Mouse (Mus musculus): Measurements from ENCODE around the gene Klhl26.
"Not testable (repeated sequence)": the region's sequence is repeated elsewhere in the genome, so short reads cannot be mapped to it uniquely, and the experiment has no call there.

Klhl26 gene

GRCm38 (mm10) chr8:70476333-70477268, at the start of gene Klhl26:
Gene Klhl26 (minus strand): TSS chr8:70476968.
- peak; percentile 95 for DNase-seq (ENCODE audit: low spot score)

DNA sequence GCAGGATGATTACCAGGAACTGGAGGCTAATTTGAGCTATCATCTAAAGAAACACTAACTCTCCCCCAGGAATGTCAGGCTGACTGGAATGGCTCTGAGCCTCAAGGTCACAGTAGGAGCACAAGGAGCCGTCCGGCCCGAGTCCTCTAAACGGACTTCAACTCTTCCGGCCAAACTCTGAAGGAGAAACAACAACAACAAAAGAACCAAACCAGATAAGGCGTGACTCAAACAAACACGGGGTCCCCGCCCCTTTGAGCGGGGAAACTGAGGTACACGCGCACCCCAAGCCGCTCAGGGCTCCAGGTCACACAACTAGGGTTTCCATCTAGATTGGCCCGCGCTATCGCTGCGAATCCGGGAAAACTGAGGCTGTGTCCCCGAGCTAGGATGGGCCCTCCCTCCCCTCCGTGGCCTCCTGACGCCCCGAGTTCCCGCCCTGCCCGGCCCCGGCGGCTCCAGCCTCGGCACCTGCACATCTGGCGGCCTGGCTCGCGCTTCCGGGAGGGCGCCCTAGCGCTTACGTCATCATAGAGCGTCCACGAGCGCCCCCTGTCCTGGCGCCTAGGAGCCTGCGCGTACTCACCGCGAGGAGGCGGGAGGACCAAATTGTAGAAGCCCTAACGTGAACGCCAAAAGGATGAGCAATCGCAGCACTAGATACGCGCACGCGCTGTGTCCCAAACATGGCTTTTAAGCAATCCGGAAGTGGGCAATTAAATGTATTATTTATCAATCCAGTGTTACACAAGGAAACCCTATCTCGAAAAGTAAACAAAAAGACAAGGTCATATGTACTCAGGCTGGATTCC, 46.0 kb upstream of the Klhl26 start:
- peak; percentile 98 for DNase-seq (ENCODE audit: low spot score)

GRCm38 (mm10) chr8:70519606-70520005, 42.8 kb upstream of the Klhl26 start:
- no peak for DNase-seq (ENCODE audit: low spot score)

GRCm38 (mm10) chr8:70519043-70519442, 42.3 kb upstream of the Klhl26 start:
- no peak for DNase-seq (ENCODE audit: low spot score)

- no peak for DNase-seq (ENCODE audit: low spot score)
Measured at GRCm38 (mm10) chr8:70517940-70518643, 41.3 kb upstream of the Klhl26 start.

DNA sequence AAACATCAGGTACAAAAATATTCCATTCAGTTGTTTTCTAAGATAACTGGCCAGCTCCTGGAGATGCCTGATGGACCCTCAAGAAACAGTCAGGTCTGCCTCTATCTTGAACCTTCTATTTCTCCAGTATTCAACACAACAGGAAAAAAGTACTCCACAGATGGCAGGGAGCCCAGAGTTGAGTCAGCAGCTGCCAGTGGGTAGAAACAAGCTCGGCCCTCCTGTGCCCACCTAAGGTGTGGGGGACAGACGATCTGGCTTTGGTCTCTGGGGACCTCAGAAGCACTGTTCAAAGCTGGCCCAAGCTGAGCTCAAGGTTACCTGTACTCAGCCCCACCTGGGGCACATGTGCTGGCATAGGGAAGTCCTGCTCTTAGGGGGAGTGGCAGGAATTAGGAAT, 36.7 kb upstream of the Klhl26 start:
- no peak for DNase-seq (ENCODE audit: low spot score)

DNA sequence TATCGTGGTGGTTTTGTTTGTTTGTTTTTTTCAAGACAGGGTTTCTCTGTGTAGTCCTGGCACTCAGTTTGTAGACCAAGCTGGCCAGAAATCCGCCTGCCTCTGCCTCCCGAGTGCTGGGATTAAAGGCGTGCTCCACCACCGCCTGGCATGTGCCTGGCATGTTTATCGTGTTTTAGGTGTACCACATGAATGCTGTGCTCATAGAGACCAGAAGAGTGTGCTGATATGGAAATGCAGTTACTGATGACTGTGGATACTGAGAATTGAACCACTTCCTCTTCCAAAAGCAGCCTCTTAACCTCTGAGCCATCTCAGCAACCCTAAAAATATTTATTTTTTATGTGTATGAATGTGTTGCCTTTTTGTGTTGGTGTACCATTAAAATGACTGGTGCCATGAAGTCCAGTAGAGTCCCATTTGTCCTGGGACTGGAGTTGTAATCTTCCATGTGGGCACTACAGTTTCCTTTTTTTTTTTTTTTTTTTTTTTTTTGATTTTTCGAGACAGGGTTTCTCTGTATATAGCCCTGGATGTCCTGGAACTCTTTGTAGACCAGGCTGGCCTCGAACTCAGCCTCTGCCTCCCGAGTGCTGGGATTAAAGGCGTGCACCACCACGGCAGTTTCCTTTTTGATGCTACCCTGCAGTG, 35.6 kb upstream of the Klhl26 start:
- DNase-seq (ENCODE audit: low spot score) = no peak

- no peak for DNase-seq (ENCODE audit: low spot score)
Measured at GRCm38 (mm10) chr8:70511770-70512169, 35.0 kb upstream of the Klhl26 start.

- not testable (repeated sequence) for DNase-seq (ENCODE audit: low spot score)
Measured at GRCm38 (mm10) chr8:70511174-70511573, 34.4 kb upstream of the Klhl26 start.

DNA sequence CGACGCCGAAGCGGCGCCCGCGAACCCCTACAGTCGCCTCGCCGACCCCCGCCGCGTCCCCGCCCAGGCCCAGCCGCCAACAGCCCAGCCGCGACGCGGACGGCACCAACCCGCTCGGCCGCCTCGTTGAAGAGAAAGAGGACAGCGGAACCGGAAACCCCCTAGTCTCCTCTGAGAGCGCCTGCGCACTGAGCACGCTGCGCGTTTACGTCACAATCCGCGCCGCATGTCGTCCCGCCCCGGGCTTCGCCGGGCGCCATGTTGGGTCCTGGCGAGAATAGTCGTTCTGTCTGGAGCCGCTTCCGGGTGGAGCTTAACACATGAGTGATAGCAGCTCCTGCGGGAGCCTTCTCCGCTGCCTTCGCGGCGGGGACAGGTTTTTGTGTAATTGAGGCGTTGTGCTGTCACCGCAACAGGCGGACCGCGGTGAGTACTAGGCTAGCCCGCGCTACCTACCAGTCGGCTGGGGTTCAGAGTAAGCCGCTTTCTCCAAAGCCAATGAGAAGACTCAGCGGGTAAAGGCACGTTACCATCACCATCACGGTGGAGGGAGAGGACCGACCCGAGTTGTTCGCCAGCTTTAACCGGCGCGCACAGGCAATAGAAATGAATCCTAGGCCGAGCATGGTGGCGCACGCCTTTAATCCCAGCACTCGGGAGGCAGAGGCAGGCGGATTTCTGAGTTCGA, 33.6 kb upstream of the Klhl26 start, which contains the start of gene Uba52:
Gene Uba52, minus strand, starts transcription at position 574 of the 688 bp plus-strand sequence.
- DNase-seq (ENCODE audit: low spot score) = peak; percentile 99

DNA sequence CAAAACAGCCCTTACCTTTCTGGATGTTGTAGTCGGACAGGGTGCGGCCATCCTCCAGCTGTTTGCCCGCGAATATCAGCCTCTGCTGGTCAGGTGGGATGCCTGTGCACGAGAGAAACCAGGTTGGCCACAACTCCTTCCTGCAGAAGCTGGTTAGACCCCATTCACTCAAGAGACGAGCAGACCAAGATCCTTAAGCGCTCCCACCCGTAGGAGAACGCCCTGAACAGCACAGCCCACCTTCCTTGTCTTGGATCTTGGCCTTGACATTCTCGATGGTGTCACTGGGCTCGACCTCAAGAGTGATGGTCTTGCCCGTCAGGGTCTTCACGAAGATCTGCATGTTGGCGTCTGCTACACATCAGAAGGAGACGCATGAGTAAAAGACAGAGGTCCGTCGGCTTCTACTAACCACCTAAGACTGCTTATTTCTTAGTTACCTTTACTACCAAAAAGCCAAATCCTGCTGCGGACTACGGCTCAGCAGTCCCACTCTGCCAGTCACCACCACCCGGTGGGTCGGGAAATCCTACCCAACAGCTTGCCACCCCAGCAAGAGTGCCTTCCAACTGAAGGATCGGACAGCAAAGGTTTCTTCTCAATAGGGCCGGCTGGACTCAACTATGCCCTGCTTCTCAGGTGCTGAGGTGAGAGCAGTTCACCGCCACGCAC, 32.6 kb upstream of the Klhl26 start:
- DNase-seq (ENCODE audit: low spot score) = no peak

DNA sequence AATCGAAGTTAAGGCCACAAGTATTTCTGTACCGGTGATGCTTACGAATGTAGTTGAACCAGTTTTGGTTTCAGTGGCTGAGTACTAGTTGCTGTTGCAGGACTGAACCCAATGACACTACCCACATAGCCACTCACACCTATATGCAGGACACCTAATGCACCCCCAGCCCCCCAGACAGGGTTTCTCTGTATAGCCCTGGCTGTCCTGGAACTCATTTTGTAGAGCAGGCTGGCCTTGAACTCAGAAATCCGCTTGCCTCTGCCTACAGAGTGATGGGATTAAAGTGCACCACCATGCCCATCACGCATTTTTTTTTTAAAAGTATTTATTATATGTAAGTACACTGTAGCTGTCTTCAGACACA, 30.2 kb upstream of the Klhl26 start:
- no peak for DNase-seq (ENCODE audit: low spot score)

DNA sequence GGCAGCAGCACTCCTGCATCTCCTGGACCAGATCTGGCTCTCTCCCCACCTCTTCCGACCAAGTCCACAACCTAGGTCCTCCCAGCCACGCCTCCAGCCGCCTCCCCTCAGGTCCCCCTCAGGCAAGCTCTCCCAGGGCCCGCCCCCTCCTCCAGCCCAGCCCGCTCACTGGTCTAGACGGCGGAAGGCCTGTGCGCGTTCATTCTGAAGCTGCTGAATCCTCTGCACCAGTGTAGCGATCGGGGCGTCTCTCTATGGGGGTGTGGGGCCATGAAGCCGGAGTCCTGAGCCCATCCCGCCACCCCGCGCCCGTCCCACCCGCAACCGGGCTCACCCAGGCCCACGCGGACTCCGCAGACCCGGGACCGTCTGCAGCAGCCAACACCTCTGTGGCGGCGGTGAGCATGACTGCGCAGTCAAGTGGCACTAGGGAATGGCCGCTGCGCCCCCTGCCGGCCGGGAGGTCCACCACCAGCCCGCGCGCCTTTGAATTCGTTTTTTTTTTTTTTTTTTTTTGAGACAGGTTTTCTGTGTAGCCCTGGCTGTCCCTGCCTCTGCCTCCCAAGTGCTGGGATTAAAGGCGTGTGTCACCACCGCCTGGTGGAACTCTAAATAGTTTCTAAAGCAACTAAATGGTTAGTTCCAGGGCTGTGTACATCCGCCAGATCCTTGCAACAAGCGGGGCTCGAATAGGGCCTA, 29.7 kb upstream of the Klhl26 start, which contains the start of gene Rex1bd:
Gene Rex1bd, minus strand, starts transcription at position 425 of the 699 bp plus-strand sequence.
- DNase-seq (ENCODE audit: low spot score) = peak; percentile 94

DNA sequence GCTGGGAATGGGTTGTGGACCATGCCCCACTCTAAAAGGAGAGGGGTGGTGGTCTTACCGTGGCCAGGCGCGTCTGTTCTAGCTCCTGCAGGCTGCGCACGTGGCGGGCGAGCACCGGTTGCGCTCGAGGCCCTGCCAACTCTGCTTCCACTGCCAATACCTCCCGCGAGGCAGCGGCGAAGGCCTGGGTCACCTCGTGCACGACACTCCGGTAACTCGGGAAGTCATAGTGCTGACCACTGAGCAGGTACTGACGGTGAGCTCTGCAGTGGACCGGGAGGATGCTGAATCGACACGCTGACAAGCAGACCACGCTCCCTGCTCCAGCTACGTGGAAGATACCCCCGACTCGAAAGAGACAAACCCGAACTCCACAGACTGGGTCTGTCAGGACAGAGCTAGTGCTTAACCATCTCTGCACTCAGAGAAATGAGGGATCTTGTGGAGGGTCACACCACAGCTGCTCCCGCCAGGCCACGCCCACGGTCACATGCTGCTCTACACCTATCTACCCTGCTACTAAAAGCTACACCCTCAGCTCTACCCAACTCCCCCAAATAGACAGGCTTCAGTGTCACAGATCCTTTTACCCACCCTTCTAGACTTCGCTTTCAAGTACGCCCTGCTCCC, 29.0 kb upstream of the Klhl26 start:
- DNase-seq (ENCODE audit: low spot score) = no peak

DNA sequence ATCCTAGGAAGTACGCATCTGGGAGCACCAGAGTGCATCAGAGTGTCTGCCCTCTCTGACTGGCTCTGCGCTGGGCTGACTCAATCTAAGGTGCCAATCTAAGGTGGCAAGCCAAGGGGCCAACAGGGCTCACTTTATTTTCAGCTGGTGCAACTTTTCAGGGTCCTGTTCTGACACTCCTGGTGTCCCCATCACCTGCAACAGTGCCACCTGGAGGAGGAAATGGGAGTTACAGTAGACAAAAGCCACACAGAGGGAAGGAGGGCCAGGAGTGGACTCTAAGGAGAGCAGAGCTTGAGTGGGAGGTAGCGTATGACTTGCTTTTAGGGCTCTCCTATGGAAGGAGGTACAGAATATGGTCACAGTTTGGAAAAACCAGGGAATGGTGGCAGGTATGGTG, 28.1 kb upstream of the Klhl26 start:
- peak; percentile 88 for DNase-seq (ENCODE audit: low spot score)

- no peak for DNase-seq (ENCODE audit: low spot score)
Measured at GRCm38 (mm10) chr8:70504291-70504716, 27.5 kb upstream of the Klhl26 start.

DNA sequence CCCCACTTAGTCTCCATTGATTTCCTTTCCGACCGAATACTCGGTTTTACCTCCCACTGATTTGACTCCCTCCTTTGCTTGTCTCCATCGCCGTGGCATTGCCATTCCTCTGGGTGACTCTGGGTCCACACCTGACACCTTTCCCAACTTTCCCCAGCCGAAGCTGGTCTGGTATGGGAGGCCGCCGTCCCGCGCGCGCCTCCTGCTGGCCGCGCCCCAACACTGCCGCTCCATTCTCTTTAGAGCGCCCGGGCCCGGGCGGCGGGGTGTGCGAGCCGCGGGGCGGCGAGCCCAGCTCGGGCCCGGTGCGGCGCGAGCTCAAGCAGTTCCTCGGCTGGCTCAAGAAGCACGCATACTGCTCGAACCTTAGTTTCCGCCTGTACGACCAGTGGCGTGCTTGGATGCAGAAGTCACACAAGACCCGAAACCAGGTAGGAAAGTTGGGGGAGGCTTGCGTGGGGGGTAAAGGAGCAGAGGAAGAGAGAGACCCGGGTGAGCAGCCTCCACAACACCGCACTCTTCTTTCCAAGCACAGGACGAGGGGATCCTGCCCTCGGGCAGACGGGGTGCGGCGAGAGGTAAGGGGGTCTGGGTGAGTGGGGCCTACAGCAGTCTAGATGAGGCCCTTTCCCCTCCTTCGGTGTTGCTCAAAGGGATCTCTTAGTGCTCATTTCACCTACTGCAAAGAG, 26.4 kb upstream of the Klhl26 start:
- DNase-seq (ENCODE audit: low spot score) = peak; percentile 82

- DNase-seq (ENCODE audit: low spot score) = no peak
Measured at GRCm38 (mm10) chr8:70502540-70502939, 25.8 kb upstream of the Klhl26 start.

Measured in retina, embryonic 14.5 days (tissue).